Mouse (Mus musculus): ENCODE data around the gene Pmis2. TPM values are rescaled to one million over a fixed set of nuclear protein-coding genes. Genes with fewer than 3 reads are reported as not detected.

Pmis2 gene
- polyA plus RNA-seq, 1 experiment from 2014 or later: not detected

DNA sequence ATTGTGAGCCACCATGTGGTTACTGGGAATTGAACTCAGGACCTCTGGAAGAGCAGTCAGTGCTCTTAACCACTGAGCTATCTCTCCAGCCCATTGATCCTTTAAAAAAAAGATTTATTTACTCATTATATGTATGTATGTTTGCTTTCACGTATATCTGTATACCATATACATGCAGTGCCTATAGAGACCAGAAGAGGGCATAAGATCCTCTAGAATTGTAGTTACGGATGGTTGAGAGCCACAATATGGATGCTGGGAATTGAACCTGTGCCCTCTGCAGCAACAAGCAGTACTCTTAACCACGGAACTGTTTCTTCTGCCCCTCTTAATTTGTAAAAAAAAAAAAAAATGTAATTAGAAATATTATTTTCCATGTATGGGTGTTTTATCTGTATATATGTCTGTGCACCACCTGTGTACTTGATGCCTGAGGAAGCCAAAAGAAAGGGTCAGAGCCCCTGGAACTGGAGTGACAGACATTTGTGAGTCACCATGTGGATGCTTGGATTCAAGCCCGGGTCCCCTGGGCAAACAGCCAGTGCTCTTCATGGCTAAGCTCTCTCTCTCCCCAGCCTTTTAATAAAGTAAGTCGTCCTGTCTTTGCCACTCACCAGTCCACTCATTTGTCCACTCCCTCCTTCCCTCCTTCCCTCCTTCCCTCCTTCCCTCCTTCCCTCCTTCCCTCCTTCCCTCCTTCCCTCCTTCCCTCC lies 7.0 kb upstream of the Pmis2 start:
- WGBS: 65% methylated on average over 5 of the region's 5 CpGs
- Histone ChIP-seq H3K4me3 (no peak overlapping the region), H3K9ac (no peak overlapping the region), H3K27ac (no peak overlapping the region), H3K36me3 (no peaks in the 10 kb centered on the region), H3K27me3 (0 out of 2 replicates have a peak, but pooled peaks cover 3% of the 10 kb centered on the region), H3K4me2 (replicated peaks) (no peak overlapping the region), H3K9me3 (peaks cover 5% of the 10 kb centered on the region; the same call in 1 of the 2 replicates), H3K4me1 (no peaks in the 10 kb centered on the region)
- ATAC-seq (ENCODE audit: low FRiP score, low read depth): no peak

DNA sequence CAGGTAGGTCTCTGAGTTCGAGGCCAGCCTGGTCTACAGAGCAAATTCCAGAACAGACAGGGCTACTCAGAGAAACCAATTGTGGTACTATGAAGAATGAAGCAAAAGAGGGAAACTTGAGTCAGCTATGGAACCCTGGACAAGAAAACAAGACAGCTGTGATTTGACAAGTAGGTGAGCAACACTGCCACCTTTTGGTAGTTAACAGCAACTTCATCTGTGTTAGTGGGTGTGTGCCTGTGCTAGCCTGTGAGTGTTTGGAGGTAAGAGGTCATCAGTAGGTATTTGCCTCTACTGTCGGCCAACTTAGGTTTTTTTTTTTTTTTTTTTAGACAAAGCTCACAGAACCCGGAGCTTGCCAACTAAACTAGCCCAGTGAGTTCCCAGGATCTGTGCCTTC lies 2.2 kb downstream of the Pmis2 start:
- no peak overlapping the region for H3K27ac ChIP-seq
- no peak overlapping the region for H3K9ac ChIP-seq
- no peaks in the 10 kb centered on the region for H3K36me3 ChIP-seq
- H3K4me2 ChIP-seq (replicated peaks): no peak overlapping the region
- no peak for ATAC-seq (ENCODE audit: low FRiP score, low read depth)
- H3K27me3 ChIP-seq: no peaks in the 10 kb centered on the region
- H3K4me3 ChIP-seq: no peak overlapping the region
- 42% methylated on average over 3 of the region's 3 CpGs for WGBS
- H3K9me3 ChIP-seq: no peaks in the 10 kb centered on the region
- H3K4me1 ChIP-seq: peaks cover 8% of the 10 kb centered on the region

DNA sequence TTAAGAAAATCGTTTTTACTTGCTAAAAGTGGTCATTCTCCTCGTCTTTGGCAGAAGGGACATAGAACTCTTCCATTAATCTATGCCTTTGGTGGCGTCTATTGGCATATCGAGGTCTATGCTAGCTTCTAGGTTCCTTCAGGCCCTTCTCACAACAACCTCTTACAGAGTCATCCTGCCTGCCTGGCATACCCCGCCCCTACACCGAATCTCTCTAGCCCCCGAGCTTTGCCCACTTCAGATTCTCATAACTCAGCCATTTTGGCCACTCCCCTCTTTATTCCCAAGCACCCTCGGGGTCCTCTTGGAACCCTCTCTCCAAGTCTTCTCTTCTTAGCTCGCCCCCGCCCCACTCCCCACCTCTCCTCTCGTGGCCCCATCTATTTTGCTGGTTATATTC lies 6.1 kb downstream of the Pmis2 start:
- WGBS: 8% methylated on average over 11 of the region's 11 CpGs
- H3K4me3 ChIP-seq: peak overlapping the region; percentile 74
- no peaks in the 10 kb centered on the region for H3K9me3 ChIP-seq
- H3K27ac ChIP-seq: peak overlapping the region; percentile 28; the same call in 1 of the 2 replicates
- ATAC-seq (ENCODE audit: low FRiP score, low read depth): 0 out of 2 replicates have a peak, but pooled peaks have one; percentile 35
- peaks cover 16% of the 10 kb centered on the region for H3K36me3 ChIP-seq
- H3K9ac ChIP-seq: peak overlapping the region; percentile 84
- H3K4me2 ChIP-seq (replicated peaks): peak overlapping the region; percentile 80
- H3K27me3 ChIP-seq: no peaks in the 10 kb centered on the region
- H3K4me1 ChIP-seq: peaks cover 12% of the 10 kb centered on the region

DNA sequence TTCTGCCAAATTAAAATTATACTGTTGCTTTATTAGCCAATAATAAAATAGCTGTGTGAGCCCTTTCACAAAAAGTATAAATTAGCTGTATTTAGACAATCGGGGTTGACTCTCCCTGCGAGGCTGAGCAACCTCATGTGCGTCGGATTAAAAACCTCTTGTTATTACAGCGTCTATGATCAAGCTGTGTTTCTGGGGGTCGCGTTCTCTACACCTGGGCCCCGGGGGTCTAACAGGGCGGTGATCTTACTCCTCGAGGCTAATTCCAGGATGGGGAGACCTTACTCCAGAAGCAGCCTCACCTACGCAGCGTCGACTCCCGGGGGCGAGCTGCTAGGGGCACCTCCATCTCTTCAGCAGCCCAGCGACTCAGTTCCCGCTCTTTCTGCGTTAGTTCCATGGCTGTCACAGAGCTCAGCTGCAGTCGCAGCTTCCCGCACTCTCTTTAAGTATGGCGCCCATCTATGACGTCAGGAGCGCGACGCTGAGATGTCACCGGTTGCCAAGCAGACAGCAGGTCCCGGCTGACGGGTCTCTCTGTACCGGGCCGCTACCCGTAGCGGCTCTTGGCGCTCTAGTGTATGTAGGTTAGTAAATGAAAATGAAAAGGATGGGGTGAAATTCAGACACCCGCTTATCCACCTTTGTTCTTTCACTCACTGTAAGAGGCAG lies 6.7 kb downstream of the Pmis2 start, which contains the start of gene Haus5:
Gene Haus5 (minus strand): TSS at position 466 of the 672 bp plus-strand sequence.
- Histone ChIP-seq H3K4me1 (peaks cover 12% of the 10 kb centered on the region), H3K9ac (peak within 1 kb of the TSS; percentile 84), H3K4me3 (peak within 1 kb of the TSS; percentile 74), H3K27ac (peak within 1 kb of the TSS; percentile 28; the same call in 1 of the 2 replicates), H3K9me3 (no peaks in the 10 kb centered on the region), H3K36me3 (peaks cover 22% of the 10 kb centered on the region), H3K27me3 (no peaks in the 10 kb centered on the region), H3K4me2 (replicated peaks) (peak within 1 kb of the TSS; percentile 80)
- under 1% methylated on average over 34 of the region's 34 CpGs for WGBS
- peak; percentile 90 for ATAC-seq (ENCODE audit: low FRiP score, low read depth)

DNA sequence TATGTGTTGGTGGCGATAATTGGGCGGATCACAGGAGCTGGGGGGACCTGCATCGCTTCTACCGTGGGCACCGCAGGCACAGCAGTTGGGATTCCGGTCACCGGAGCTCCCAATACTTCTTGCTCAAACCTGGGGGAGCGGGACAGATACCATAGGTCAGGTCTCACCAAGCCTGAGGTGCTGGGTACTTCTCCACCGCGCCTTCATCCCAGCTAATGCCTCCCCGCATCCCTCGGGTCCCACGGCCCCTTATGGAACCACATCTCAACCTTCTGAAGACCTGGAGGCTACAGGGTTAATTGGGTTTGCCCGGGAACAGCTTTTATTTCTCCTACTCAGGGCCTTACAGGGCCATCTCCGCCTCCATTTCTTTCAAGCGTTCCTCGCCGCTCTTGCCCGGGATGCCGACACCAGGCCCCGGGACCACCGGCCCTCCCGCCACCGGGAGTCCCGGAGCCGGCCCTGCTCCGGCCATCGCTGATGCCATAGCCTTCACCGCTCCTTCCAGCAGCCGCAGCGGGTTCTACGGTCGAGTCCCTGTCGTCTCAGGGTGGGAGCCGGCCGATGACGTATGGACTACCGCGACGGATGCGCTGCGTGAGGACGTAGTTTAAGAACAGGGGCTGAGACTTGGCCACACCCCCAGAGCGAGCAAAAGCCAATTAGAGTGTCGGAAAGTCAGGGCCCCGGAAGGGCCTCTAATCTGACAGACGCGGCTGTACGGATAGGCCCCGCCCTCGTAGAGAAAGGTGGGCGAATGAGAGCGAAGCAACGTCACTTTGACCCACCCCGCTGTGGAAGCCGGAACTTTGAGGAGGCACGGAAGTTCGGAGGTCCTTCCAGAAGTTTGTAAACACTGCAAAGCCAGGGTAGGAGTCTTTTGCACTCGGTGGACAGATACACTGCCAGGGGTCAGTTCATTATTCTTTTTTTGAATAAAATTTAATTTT lies 21.5 kb downstream of the Pmis2 start, which contains the start of gene Rbm42:
Gene Rbm42 (minus strand): TSS at position 727 of the 950 bp plus-strand sequence.
- Histone ChIP-seq H3K9me3 (no peaks in the 10 kb centered on the region), H3K36me3 (peaks cover 67% of the 10 kb centered on the region), H3K27ac (0 out of 2 replicates have a peak within 1 kb of the TSS, but pooled peaks have one; percentile 29), H3K27me3 (no peaks in the 10 kb centered on the region), H3K9ac (peak within 1 kb of the TSS; percentile 97), H3K4me2 (replicated peaks) (peak within 1 kb of the TSS; percentile 87), H3K4me1 (peaks cover 11% of the 10 kb centered on the region), H3K4me3 (peak within 1 kb of the TSS; percentile 94)
- WGBS: 1% methylated on average over 59 of the region's 59 CpGs
- peak; percentile 99 for ATAC-seq (ENCODE audit: low FRiP score, low read depth)

DNA sequence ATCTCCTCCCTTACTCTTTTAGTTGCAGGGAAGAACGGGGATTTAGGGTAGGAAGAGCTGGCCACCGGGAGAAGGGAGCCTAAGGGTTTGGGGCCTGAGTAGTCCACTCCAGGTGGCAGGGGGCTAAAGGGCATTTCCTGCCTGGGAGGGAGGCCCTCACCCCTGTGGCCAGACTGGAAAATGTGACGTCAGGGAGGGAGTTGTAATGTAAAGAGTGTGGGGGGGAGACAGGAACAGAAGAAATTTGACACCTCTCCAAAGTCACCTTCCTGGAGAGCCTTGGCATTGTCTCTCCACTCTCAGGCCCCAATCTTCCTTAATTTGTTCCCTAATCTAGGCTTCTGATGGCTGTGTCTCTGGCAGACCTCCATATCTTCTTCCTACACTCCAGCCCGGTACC lies 32.3 kb downstream of the Pmis2 start:
- Histone ChIP-seq H3K4me3 (no peak overlapping the region), H3K9ac (no peak overlapping the region), H3K27ac (no peak overlapping the region), H3K4me1 (peaks cover 21% of the 10 kb centered on the region), H3K9me3 (no peaks in the 10 kb centered on the region), H3K27me3 (peaks cover 26% of the 10 kb centered on the region), H3K4me2 (replicated peaks) (no peak overlapping the region), H3K36me3 (peaks cover 42% of the 10 kb centered on the region)
- 19% methylated on average over 4 of the region's 4 CpGs for WGBS
- no peak for ATAC-seq (ENCODE audit: low FRiP score, low read depth)

GRCm38 (mm10) chr7:30636395-30636794 lies 35.0 kb downstream of the Pmis2 start:
- H3K27ac ChIP-seq: no peak overlapping the region
- no peak for ATAC-seq (ENCODE audit: low FRiP score, low read depth)
- H3K4me1 ChIP-seq: peaks cover 26% of the 10 kb centered on the region
- H3K9ac ChIP-seq: no peak overlapping the region
- H3K27me3 ChIP-seq: peaks cover 51% of the 10 kb centered on the region
- no peaks in the 10 kb centered on the region for H3K9me3 ChIP-seq
- H3K36me3 ChIP-seq: peaks cover 15% of the 10 kb centered on the region
- H3K4me3 ChIP-seq: no peak overlapping the region
- 24% methylated on average over 11 of the region's 11 CpGs for WGBS
- H3K4me2 ChIP-seq (replicated peaks): no peak overlapping the region

GRCm38 (mm10) chr7:30635752-30636151 lies 35.7 kb downstream of the Pmis2 start, which contains the start of gene Etv2:
Etv2 (minus strand) TSS chr7:30635852.
- H3K4me2 ChIP-seq (replicated peaks): peak within 1 kb of the TSS; percentile 53
- ATAC-seq (ENCODE audit: low FRiP score, low read depth): no peak
- peaks cover 56% of the 10 kb centered on the region for H3K27me3 ChIP-seq
- H3K9ac ChIP-seq: peak within 1 kb of the TSS; percentile 51; the same call in 1 of the 2 replicates
- peak within 1 kb of the TSS; percentile 28 for H3K4me3 ChIP-seq
- H3K36me3 ChIP-seq: peaks cover 8% of the 10 kb centered on the region
- peaks cover 26% of the 10 kb centered on the region for H3K4me1 ChIP-seq
- H3K27ac ChIP-seq: no peak within 1 kb of the TSS
- no peaks in the 10 kb centered on the region for H3K9me3 ChIP-seq
- 3% methylated on average over 5 of the region's 5 CpGs for WGBS

- H3K27ac ChIP-seq: no peak overlapping the region
- peak overlapping the region; percentile 53 for H3K4me2 ChIP-seq (replicated peaks)
- H3K9me3 ChIP-seq: no peaks in the 10 kb centered on the region
- no peaks in the 10 kb centered on the region for H3K36me3 ChIP-seq
- 2% methylated on average over 20 of the region's 20 CpGs for WGBS
- H3K4me1 ChIP-seq: peaks cover 26% of the 10 kb centered on the region
- peak overlapping the region; percentile 51; the same call in 1 of the 2 replicates for H3K9ac ChIP-seq
- H3K27me3 ChIP-seq: peaks cover 66% of the 10 kb centered on the region
- peak overlapping the region; percentile 28 for H3K4me3 ChIP-seq
- ATAC-seq (ENCODE audit: low FRiP score, low read depth): no peak
Measured at GRCm38 (mm10) chr7:30634621-30635020, 36.8 kb downstream of the Pmis2 start.

DNA sequence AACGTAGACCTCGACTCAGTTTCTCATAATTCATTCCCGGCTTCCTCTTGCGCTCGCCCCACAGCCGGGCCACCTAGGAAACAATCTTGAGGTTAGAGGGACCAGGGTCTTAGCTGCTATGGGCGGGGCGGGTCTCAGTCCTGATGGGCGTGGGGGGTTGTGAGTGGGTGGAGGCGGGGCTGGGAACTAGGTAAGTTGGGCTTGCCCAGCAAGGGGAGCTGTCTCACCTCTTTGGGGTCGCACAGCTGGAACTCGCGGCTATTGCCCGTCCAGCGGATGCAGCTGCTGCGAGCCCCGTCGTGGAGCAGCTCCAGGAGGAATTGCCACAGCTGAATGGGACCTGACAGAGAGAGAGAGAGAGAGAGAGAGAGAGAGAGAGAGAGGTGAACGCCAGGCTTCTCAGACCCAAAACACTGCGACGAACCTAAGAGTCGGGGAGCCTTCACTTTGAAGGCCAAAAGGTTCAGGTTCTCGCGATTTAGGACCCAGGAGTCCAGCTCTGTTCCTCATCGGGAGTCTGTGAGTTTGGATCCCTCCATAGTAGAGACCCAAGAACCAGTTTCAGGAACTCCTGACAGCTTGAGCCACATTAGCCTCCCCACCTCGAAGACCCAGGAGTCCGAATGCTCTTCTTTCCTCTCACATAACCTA lies 37.5 kb downstream of the Pmis2 start:
- H3K4me2 ChIP-seq (replicated peaks): peak overlapping the region; percentile 53
- 4% methylated on average over 27 of the region's 27 CpGs for WGBS
- H3K27me3 ChIP-seq: peaks cover 71% of the 10 kb centered on the region
- H3K36me3 ChIP-seq: no peaks in the 10 kb centered on the region
- peaks cover 20% of the 10 kb centered on the region for H3K4me1 ChIP-seq
- H3K9ac ChIP-seq: 0 out of 2 replicates have a peak overlapping the region, but pooled peaks have one; percentile 19
- ATAC-seq (ENCODE audit: low FRiP score, low read depth): no peak
- H3K27ac ChIP-seq: no peak overlapping the region
- peak overlapping the region; percentile 28 for H3K4me3 ChIP-seq
- no peaks in the 10 kb centered on the region for H3K9me3 ChIP-seq

GRCm38 (mm10) chr7:30629013-30629412 lies 42.4 kb downstream of the Pmis2 start:
- peaks cover 16% of the 10 kb centered on the region for H3K4me1 ChIP-seq
- H3K9me3 ChIP-seq: no peaks in the 10 kb centered on the region
- no peak overlapping the region for H3K4me3 ChIP-seq
- H3K4me2 ChIP-seq (replicated peaks): no peak overlapping the region
- no peak overlapping the region for H3K27ac ChIP-seq
- H3K36me3 ChIP-seq: peaks cover 5% of the 10 kb centered on the region
- no peak for ATAC-seq (ENCODE audit: low FRiP score, low read depth)
- H3K27me3 ChIP-seq: peaks cover 44% of the 10 kb centered on the region
- no peak overlapping the region for H3K9ac ChIP-seq
